Mouse (Mus musculus) olfactory bulb, adult 2 months (tissue): ENCODE results near the gene Fgfr2. TPM values are rescaled to one million over a fixed set of nuclear protein-coding genes. Genes with fewer than 3 reads are reported as not detected.

ENCODE experiments used
- H3K27ac ChIP-seq: fragments of 200-500 bp; 2 replicates; pipeline ENCODE4 v1.5.1; 2012; ENCODE audit warnings: low read depth, low read length; ENCODE audit not compliant: insufficient read depth
- H3K4me1 ChIP-seq: fragments of 200-500 bp; 2 replicates; pipeline ENCODE4 v1.6.1; 2012; ENCODE audit warnings: low read length; ENCODE audit not compliant: control insufficient read depth, insufficient read depth
- H3K4me3 ChIP-seq: fragments of 200-500 bp; 2 replicates; pipeline ENCODE4 v1.5.1; 2012; ENCODE audit warnings: mild to moderate bottlenecking, low read depth, low read length, moderate library complexity; ENCODE audit not compliant: insufficient read depth
- CTCF ChIP-seq: fragments of 200-500 bp; IDR thresholded peaks from 2 replicates; pipeline ENCODE4 v1.5.1; 2012; ENCODE audit warnings: low read depth, mild to moderate bottlenecking, low read length, moderate library complexity; ENCODE audit not compliant: insufficient read depth
- POLR2A ChIP-seq: fragments of 200-500 bp; IDR thresholded peaks from 2 replicates; pipeline ENCODE4 v1.6.1; 2012; ENCODE audit warnings: mild to moderate bottlenecking, low read depth, low read length, moderate library complexity; ENCODE audit not compliant: insufficient read depth
- WGBS: fragments of 180-500 bp; shearing (Covaris S2); methylation state at CpG from one replicate; pipeline ENCODE4 v1.1.7; 2018; 5-methylcytosine and 5-hydroxymethylcytosine counted together
- polyA plus RNA-seq: library from polyadenylated mRNA; stranded (reverse); fragments of >200 nt; gene quantifications from 2 replicates; pipeline ENCODE4 v1.2.4, GENCODE M21; 2012; ENCODE audit warnings: low replicate concordance; ENCODE audit not compliant: missing spikeins, insufficient read depth, insufficient read length

Gene Fgfr2
- polyA plus RNA-seq, 1 experiment: not detected

GRCm38 (mm10) chr7:133094711-133095495, 28.2 kb downstream of the Fgfr2 start:
- Histone ChIP-seq H3K4me3 (no peak overlapping the region), H3K27ac (no peak overlapping the region)
- WGBS: 65% methylated on average over 9 of the region's 9 CpGs

GRCm38 (mm10) chr7:133094161-133094560, 29.0 kb downstream of the Fgfr2 start:
- WGBS: 77% methylated on average over 3 of the region's 3 CpGs
- TF ChIP-seq CTCF: no peak
- no peak for TF ChIP-seq POLR2A

More at GRCm38 (mm10) chr7:133094711-133095495, 28.2 kb downstream of the Fgfr2 start:
- H3K4me1 ChIP-seq: peaks cover 27% of the 10 kb centered on the region
- no peak for TF ChIP-seq POLR2A

GRCm38 (mm10) chr7:133093731-133094130, 29.4 kb downstream of the Fgfr2 start:
- TF ChIP-seq POLR2A: no peak
- TF ChIP-seq CTCF: no peak
- H3K4me1 ChIP-seq: peaks cover 28% of the 10 kb centered on the region
- no peak overlapping the region for H3K4me3 ChIP-seq
- H3K27ac ChIP-seq: no peak overlapping the region
- 71% methylated on average over 5 of the region's 5 CpGs for WGBS

More at GRCm38 (mm10) chr7:133094161-133094560, 29.0 kb downstream of the Fgfr2 start:
- H3K4me1 ChIP-seq: peaks cover 28% of the 10 kb centered on the region
- no peak overlapping the region for H3K27ac ChIP-seq
- H3K4me3 ChIP-seq: no peak overlapping the region

GRCm38 (mm10) chr7:133090641-133091040, 32.5 kb downstream of the Fgfr2 start:
- WGBS: 65% methylated on average over 4 of the region's 4 CpGs
- Histone ChIP-seq H3K4me3 (no peak overlapping the region), H3K27ac (peak overlapping the region; percentile 70; the same call in 1 of the 2 replicates), H3K4me1 (peaks cover 27% of the 10 kb centered on the region)
- TF ChIP-seq CTCF: no peak
- TF ChIP-seq POLR2A: no peak

GRCm38 (mm10) chr7:133089621-133090260, 33.4 kb downstream of the Fgfr2 start:
- H3K4me1 ChIP-seq: peaks cover 29% of the 10 kb centered on the region
- no peak for TF ChIP-seq POLR2A
- TF ChIP-seq CTCF: no peak
- WGBS: 24% methylated on average over 11 of the region's 11 CpGs
- peak overlapping the region; percentile 77 for H3K27ac ChIP-seq
- H3K4me3 ChIP-seq: no peak overlapping the region

GRCm38 (mm10) chr7:133088830-133089261, 34.3 kb downstream of the Fgfr2 start:
- peak overlapping the region; percentile 65 for H3K27ac ChIP-seq
- H3K4me3 ChIP-seq: peak overlapping the region; percentile 6
- 10% methylated on average over 11 of the region's 11 CpGs for WGBS
- peaks cover 34% of the 10 kb centered on the region for H3K4me1 ChIP-seq
- no peak for TF ChIP-seq POLR2A

- WGBS: 42% methylated on average over 4 of the region's 4 CpGs
Observed at GRCm38 (mm10) chr7:133088411-133088810, 34.7 kb downstream of the Fgfr2 start.

GRCm38 (mm10) chr7:133085408-133085807, 37.7 kb downstream of the Fgfr2 start:
- Histone ChIP-seq H3K27ac (no peak overlapping the region), H3K4me3 (no peak overlapping the region), H3K4me1 (peaks cover 29% of the 10 kb centered on the region)
- 66% methylated on average over 3 of the region's 3 CpGs for WGBS
- TF ChIP-seq POLR2A (no peak), CTCF (no peak)

More at GRCm38 (mm10) chr7:133088411-133088810, 34.7 kb downstream of the Fgfr2 start:
- Histone ChIP-seq H3K27ac (peak overlapping the region; percentile 65), H3K4me3 (no peak overlapping the region), H3K4me1 (peaks cover 34% of the 10 kb centered on the region)
- no peak for TF ChIP-seq POLR2A
- no peak for TF ChIP-seq CTCF

GRCm38 (mm10) chr7:133083936-133084614, 39.1 kb downstream of the Fgfr2 start:
- H3K4me1 ChIP-seq: peaks cover 25% of the 10 kb centered on the region
- H3K4me3 ChIP-seq: no peak overlapping the region
- whole genome bisulfite sequencing: 90% methylated on average over 13 of the region's 13 CpGs
- no peak overlapping the region for H3K27ac ChIP-seq
- TF ChIP-seq POLR2A (no peak), CTCF (no peak)
